Mouse (Mus musculus) embryonic facial prominence, embryonic 11.5 days (tissue): Measurements from ENCODE around the gene 1810010D01Rik. TPM values are rescaled to one million over a fixed set of nuclear protein-coding genes. Genes with fewer than 3 reads are reported as not detected.

Experiments
- ATAC-seq: fragments of 200-750 bp; cut with Nextera tagmentation; replicated peaks from 2 replicates; pipeline ENCODE4 v1.8.0; 2017; ENCODE audit warnings: low read depth; ENCODE audit not compliant: insufficient number of reproducible peaks, low FRiP score, low TSS enrichment
- DNase-seq: peaks from one replicate; pipeline ENCODE4 v3.0.0-alpha.2; 2015; ENCODE audit warnings: low spot score
- H3K27ac ChIP-seq: fragments of 300-500 bp; sonication (generic); replicated peaks from 2 replicates; pipeline ENCODE4 v1.5.1; 2014; ENCODE audit warnings: mild to moderate bottlenecking, low read depth, low read length, control low read depth
- H3K27me3 ChIP-seq: fragments of 300-500 bp; sonication (generic); 2 replicates; pipeline ENCODE4 v1.6.1; 2014; ENCODE audit warnings: mild to moderate bottlenecking, low read length, moderate library complexity, mixed read lengths; ENCODE audit not compliant: control insufficient read depth, insufficient read depth
- H3K36me3 ChIP-seq: fragments of 300-500 bp; sonication (generic); replicated peaks from 2 replicates; pipeline ENCODE4 v1.6.1; 2014; ENCODE audit warnings: low read depth, mild to moderate bottlenecking, low read length, moderate library complexity, mixed read lengths; ENCODE audit not compliant: control insufficient read depth, insufficient read depth
- H3K4me1 ChIP-seq: fragments of 300-500 bp; sonication (generic); 2 replicates; pipeline ENCODE4 v1.6.1; 2014; ENCODE audit warnings: low read length, mixed read lengths; ENCODE audit not compliant: control insufficient read depth, insufficient read depth
- H3K4me2 ChIP-seq: fragments of 300-500 bp; sonication (generic); 2 replicates; pipeline ENCODE4 v1.6.1; 2014; ENCODE audit warnings: low read depth, mild to moderate bottlenecking, control low read depth, low read length, moderate library complexity
- H3K4me3 ChIP-seq: fragments of 300-500 bp; sonication (generic); 2 replicates; pipeline ENCODE4 v1.5.1; 2014; ENCODE audit warnings: low read depth, low read length, control low read depth
- H3K9ac ChIP-seq: fragments of 300-500 bp; sonication (generic); replicated peaks from 2 replicates; pipeline ENCODE4 v1.6.1; 2014; ENCODE audit warnings: mild to moderate bottlenecking, control low read depth, low read length
- H3K9me3 ChIP-seq: fragments of 300-500 bp; sonication (generic); replicated peaks from 2 replicates; pipeline ENCODE4 v1.6.1; 2016; ENCODE audit warnings: mild to moderate bottlenecking, low read length, inconsistent platforms, mixed read lengths; ENCODE audit not compliant: control insufficient read depth
- WGBS: fragments of 180-500 bp; shearing (Covaris S2); extraction: QIAGEN DNeasy Blood & Tissue Kit; methylation state at CpG from one replicate; pipeline ENCODE4 v1.1.7; 2014; 5-methylcytosine and 5-hydroxymethylcytosine counted together
- polyA plus RNA-seq: library from polyadenylated mRNA; unstranded; fragments of >200 nt; fragmentation: Nextera tagmentation; extraction: Ambion mirVana; gene quantifications from 2 replicates; pipeline ENCODE4 v1.2.1, GENCODE M21; 2014

1810010D01Rik gene
- polyA plus RNA-seq, 1 experiment from 2014 or later, result 0.84 TPM

- Histone ChIP-seq H3K36me3 (no peaks in the 10 kb centered on the region), H3K4me2 (no peak overlapping the region), H3K4me3 (no peak overlapping the region), H3K27me3 (no peaks in the 10 kb centered on the region), H3K27ac (no peak overlapping the region), H3K4me1 (no peaks in the 10 kb centered on the region), H3K9ac (no peak overlapping the region), H3K9me3 (no peaks in the 10 kb centered on the region)
- peak; percentile 27 for DNase-seq
- peak; percentile 21; the same call in 1 of the 2 replicates for ATAC-seq
- 30% methylated on average over 2 of the region's 2 CpGs for WGBS
Measured at GRCm38 (mm10) chr7:145221841-145222689, 14.1 kb upstream of the 1810010D01Rik start.

- no peak for DNase-seq
- no peaks in the 10 kb centered on the region for H3K27me3 ChIP-seq
- no peaks in the 10 kb centered on the region; the same call in 1 of the 2 replicates for H3K4me1 ChIP-seq
- no peak overlapping the region for H3K9ac ChIP-seq
- WGBS, result 32% methylated on average over 2 of the region's 2 CpGs
- no peak overlapping the region for H3K27ac ChIP-seq
- no peaks in the 10 kb centered on the region for H3K9me3 ChIP-seq
- ATAC-seq, result no peak
- no peaks in the 10 kb centered on the region for H3K36me3 ChIP-seq
- no peak overlapping the region for H3K4me2 ChIP-seq
- H3K4me3 ChIP-seq, result no peak overlapping the region
Measured at GRCm38 (mm10) chr7:145221346-145221745, 13.4 kb upstream of the 1810010D01Rik start.

GRCm38 (mm10) chr7:145219420-145219831, 11.5 kb upstream of the 1810010D01Rik start:
- ATAC-seq, result no peak
- Histone ChIP-seq H3K27me3 (no peaks in the 10 kb centered on the region), H3K9me3 (no peaks in the 10 kb centered on the region), H3K27ac (no peak overlapping the region), H3K36me3 (no peaks in the 10 kb centered on the region), H3K4me2 (no peak overlapping the region), H3K4me1 (no peaks in the 10 kb centered on the region; the same call in 1 of the 2 replicates), H3K4me3 (no peak overlapping the region), H3K9ac (no peak overlapping the region)
- DNase-seq, result no peak
- WGBS, result 88% methylated on average over 9 of the region's 9 CpGs

GRCm38 (mm10) chr7:145216591-145216990, 8.7 kb upstream of the 1810010D01Rik start:
- 40% methylated on average over 1 of the region's 1 CpGs for WGBS
- peaks cover 3% of the 10 kb centered on the region for H3K4me1 ChIP-seq
- no peak overlapping the region for H3K27ac ChIP-seq

GRCm38 (mm10) chr7:145215476-145215875, 7.6 kb upstream of the 1810010D01Rik start:
- no peak for ATAC-seq
- DNase-seq, result no peak
- Histone ChIP-seq H3K27ac (no peak overlapping the region), H3K9me3 (no peaks in the 10 kb centered on the region), H3K9ac (no peak overlapping the region), H3K4me3 (no peak overlapping the region), H3K4me2 (no peak overlapping the region), H3K27me3 (no peaks in the 10 kb centered on the region), H3K36me3 (no peaks in the 10 kb centered on the region), H3K4me1 (peaks cover 5% of the 10 kb centered on the region)
- 93% methylated on average over 4 of the region's 4 CpGs for WGBS

More at GRCm38 (mm10) chr7:145216591-145216990, 8.7 kb upstream of the 1810010D01Rik start:
- Histone ChIP-seq H3K4me3 (no peak overlapping the region), H3K9ac (no peak overlapping the region), H3K27me3 (no peaks in the 10 kb centered on the region), H3K4me2 (no peak overlapping the region), H3K36me3 (no peaks in the 10 kb centered on the region), H3K9me3 (no peaks in the 10 kb centered on the region)
- ATAC-seq (no peak), DNase-seq (peak; percentile 51)

GRCm38 (mm10) chr7:145211680-145212659, 4.1 kb upstream of the 1810010D01Rik start:
- DNase-seq (peak; percentile 73), ATAC-seq (peak; percentile 45)
- 9% methylated on average over 14 of the region's 14 CpGs for WGBS
- Histone ChIP-seq H3K27ac (peak overlapping the region; percentile 68), H3K27me3 (no peaks in the 10 kb centered on the region), H3K9me3 (no peaks in the 10 kb centered on the region), H3K9ac (peak overlapping the region; percentile 44), H3K36me3 (no peaks in the 10 kb centered on the region), H3K4me3 (no peak overlapping the region), H3K4me1 (peaks cover 7% of the 10 kb centered on the region), H3K4me2 (no peak overlapping the region)

- H3K4me1 ChIP-seq, result peaks cover 11% of the 10 kb centered on the region
- H3K9ac ChIP-seq, result no peak overlapping the region
- no peaks in the 10 kb centered on the region for H3K27me3 ChIP-seq
- no peaks in the 10 kb centered on the region for H3K9me3 ChIP-seq
- no peak overlapping the region for H3K4me2 ChIP-seq
- no peak overlapping the region for H3K27ac ChIP-seq
- no peak overlapping the region for H3K4me3 ChIP-seq
- ATAC-seq (no peak), DNase-seq (no peak)
- 66% methylated on average over 4 of the region's 4 CpGs for WGBS
- H3K36me3 ChIP-seq, result no peaks in the 10 kb centered on the region
Measured at GRCm38 (mm10) chr7:145210477-145211070, 2.7 kb upstream of the 1810010D01Rik start.
